8 mouse cellular contexts compared by ENCODE assay signal in the genomic region with DNA sequence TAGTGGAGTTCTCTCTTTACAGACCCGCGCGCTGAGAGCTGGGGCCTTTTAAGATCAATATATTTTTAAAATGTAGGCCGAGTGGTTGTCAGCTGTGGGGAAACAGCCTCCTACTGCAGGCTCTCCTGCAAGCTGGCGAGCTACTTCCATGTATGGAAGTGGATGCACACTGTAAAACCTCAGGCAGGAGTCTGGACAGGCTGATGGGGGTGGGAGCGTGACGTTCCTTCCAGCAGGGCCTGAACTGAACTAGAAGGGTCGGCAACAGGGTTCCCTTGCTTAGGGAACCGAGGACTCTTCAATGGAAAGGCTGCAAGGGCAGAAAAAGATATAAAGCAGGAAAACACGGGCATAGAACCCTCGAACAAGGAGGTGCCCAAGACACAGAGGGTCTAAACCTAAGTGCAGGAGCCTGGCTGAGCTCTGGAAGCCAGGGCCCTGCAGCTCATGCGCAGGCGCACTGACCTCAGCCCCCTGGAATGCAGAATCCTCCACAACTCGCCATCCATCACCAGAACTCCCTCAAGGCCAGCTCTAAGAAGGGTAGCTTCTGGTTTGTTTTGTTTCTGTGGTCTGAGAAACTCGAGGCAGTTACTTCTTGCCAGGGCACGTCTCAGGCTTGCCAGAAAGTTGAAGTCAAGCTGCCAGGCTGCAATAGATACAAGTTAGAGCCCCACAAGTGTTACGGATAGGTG. TPM values are rescaled to one million over a fixed set of nuclear protein-coding genes. Genes with fewer than 3 reads are reported as not detected.
DNase-seq lines count a peak whose midpoint lies in the region; ATAC-seq and TF ChIP-seq lines count a peak whose summit lies in the region.

No protein-coding gene starts in this region.

- peak overlapping the region; percentile 94 for H3K27ac ChIP-seq in intestine, embryonic 16.5 days (ENCODE audit: low read length)
- peak overlapping the region; percentile 91 for H3K27ac ChIP-seq in lung, embryonic 15.5 days
- peak overlapping the region; percentile 85 for H3K27ac ChIP-seq in testis, adult 2 months (ENCODE audit: control insufficient read depth, insufficient read depth, low read depth, low read length)

- H3K4me1 ChIP-seq in intestine, embryonic 16.5 days (ENCODE audit: control insufficient read depth, insufficient read depth, low read length): peaks cover 22% of the 10 kb centered on the region
- H3K4me1 ChIP-seq in lung, embryonic 15.5 days: peaks cover 41% of the 10 kb centered on the region
- H3K4me1 ChIP-seq in testis, adult 2 months (ENCODE audit: control insufficient read depth, insufficient read depth, low read length): peaks cover 5% of the 10 kb centered on the region; the same call in 1 of the 2 replicates

- ATAC-seq in intestine, embryonic 16.5 days: peak; percentile 92
- ATAC-seq in lung, embryonic 15.5 days (ENCODE audit: borderline replicate concordance, extremely low read depth, low FRiP score, low TSS enrichment): peak; percentile 90
- ATAC-seq in erythroid progenitor cell, adult 5-6 weeks (replicated peaks; ENCODE audit: low FRiP score, poor library complexity, severe bottlenecking): no peak

- no peak overlapping the region; the same call in 1 of the 2 replicates for H3K4me2 ChIP-seq in intestine, embryonic 16.5 days (ENCODE audit: low read depth, low read length)
- H3K4me2 ChIP-seq in lung, embryonic 15.5 days: peak overlapping the region; percentile 28; the same call in 1 of the 2 replicates

- 30% methylated on average over 17 of the region's 17 CpGs for WGBS in intestine, embryonic 16.5 days
- 22% methylated on average over 17 of the region's 17 CpGs for WGBS in lung, embryonic 15.5 days

- no peak overlapping the region for H3K4me3 ChIP-seq in intestine, embryonic 16.5 days (ENCODE audit: low read length)
- H3K4me3 ChIP-seq in lung, embryonic 15.5 days: no peak overlapping the region
- no peak overlapping the region for H3K4me3 ChIP-seq in testis, adult 2 months (ENCODE audit: control insufficient read depth, low read depth, low read length)

- no peak for TF ChIP-seq CTCF in testis, adult 2 months (IDR thresholded peaks at IDR 0.05; ENCODE audit: control insufficient read depth, insufficient read depth, insufficient replicate concordance, low read depth, low read length)

- no peaks in the 10 kb centered on the region for H3K36me3 ChIP-seq in intestine, embryonic 16.5 days (ENCODE audit: control insufficient read depth, insufficient read depth, low read length)
- H3K36me3 ChIP-seq in lung, embryonic 15.5 days: no peaks in the 10 kb centered on the region
- no peaks in the 10 kb centered on the region for H3K36me3 ChIP-seq in testis, adult 2 months (ENCODE audit: control insufficient read depth, insufficient read depth, low read length)

- TF ChIP-seq POLR2A in testis, adult 2 months (IDR thresholded peaks at IDR 0.05; ENCODE audit: control insufficient read depth, low read depth, low read length): no peak

- DNase-seq in 3T3-L1 (ENCODE audit: low read depth, low spot score): peak; percentile 96
- peak; percentile 90 for DNase-seq in adrenal gland, postnatal 14 days
- DNase-seq in gastrocnemius, postnatal 4 days (ENCODE audit: low spot score in 2 of 2): peak; percentile 67 to 76
- no peak for DNase-seq in cerebellum, adult 18-20 months

- H3K9me3 ChIP-seq in intestine, embryonic 16.5 days (ENCODE audit: control insufficient read depth, low read length): no peaks in the 10 kb centered on the region
- no peaks in the 10 kb centered on the region for H3K9me3 ChIP-seq in lung, embryonic 15.5 days

- H3K27me3 ChIP-seq in intestine, embryonic 16.5 days (replicated peaks; ENCODE audit: control insufficient read depth, insufficient read depth, low read length): no peaks in the 10 kb centered on the region
- no peaks in the 10 kb centered on the region for H3K27me3 ChIP-seq in lung, embryonic 15.5 days
- no peaks in the 10 kb centered on the region for H3K27me3 ChIP-seq in testis, adult 2 months (ENCODE audit: control insufficient read depth, insufficient read depth, low read length)

- H3K9ac ChIP-seq in intestine, embryonic 16.5 days (ENCODE audit: low read depth, low read length): peak overlapping the region; percentile 36; the same call in 1 of the 2 replicates
- no peak overlapping the region for H3K9ac ChIP-seq in lung, embryonic 15.5 days

RNA-seq across cellular contexts. Expression of gene Nxn, which starts 24.3 kb away (rescaled TPM):
- total RNA-seq in adrenal gland, postnatal 14 days (2021): 20.0 and 26.2 TPM in 2 replicates
- 10 to 100 TPM; 59.8 to 60.9 TPM for total RNA-seq in gastrocnemius, postnatal 4 days (2021)
- 20.1 and 25.7 TPM in 2 replicates for polyA plus RNA-seq in intestine, embryonic 16.5 days (2015; fragmentation: Nextera tagmentation; extraction: Ambion mirVana)
- polyA plus RNA-seq in lung, embryonic 15.5 days (2015; fragmentation: Nextera tagmentation; extraction: Ambion mirVana): 24.0 and 24.4 TPM in 2 replicates
- polyA plus RNA-seq in testis, adult 2 months (2012; rRNA removed): 83.2 and 84.0 TPM in 2 replicates
- 1.4 and 2.1 TPM in 2 replicates for total RNA-seq in erythroid progenitor cell, adult 5-6 weeks (2015; ENCODE audit: low replicate concordance)
- 0.98 TPM in 1 of 2 replicates, not detected in the other for total RNA-seq in erythroid progenitor cell, adult 5-6 weeks (2017; ENCODE audit: low replicate concordance)

RNA-seq across cellular contexts. Expression of gene Timm22, which starts 32.1 kb away (rescaled TPM):
- 35.6 and 37.6 TPM in 2 replicates for total RNA-seq in adrenal gland, postnatal 14 days (2021)
- 10 to 100 TPM; 48.7 TPM for total RNA-seq in gastrocnemius, postnatal 4 days (2021)
- 92.8 and 96.6 TPM in 2 replicates for polyA plus RNA-seq in intestine, embryonic 16.5 days (2015; fragmentation: Nextera tagmentation; extraction: Ambion mirVana)
- 105 and 106 TPM in 2 replicates for polyA plus RNA-seq in lung, embryonic 15.5 days (2015; fragmentation: Nextera tagmentation; extraction: Ambion mirVana)
- 7.5 and 8.6 TPM in 2 replicates for polyA plus RNA-seq in testis, adult 2 months (2012; rRNA removed)
- 4.2 and 4.7 TPM in 2 replicates for total RNA-seq in erythroid progenitor cell, adult 5-6 weeks (2015; ENCODE audit: low replicate concordance)
- 2.3 and 4.0 TPM in 2 replicates for total RNA-seq in erythroid progenitor cell, adult 5-6 weeks (2017; ENCODE audit: low replicate concordance)

Comparison
In these comparisons a context has a peak if more than half of its experiments do, and no peak if none do; other contexts are left out.
1. DNase-seq: peak in 3T3-L1 (single experiment), adrenal gland, postnatal 14 days (single experiment) and gastrocnemius, postnatal 4 days (2 of 2); none in cerebellum, adult 18-20 months (0 of 2).
2. Peak in every context shown above with its lines, with median percentiles within 50 percentile points of each other: H3K27ac ChIP-seq.